Mouse (Mus musculus) adrenal gland, adult 2 months (tissue): ENCODE measurements around the gene Smoc1. TPM values are rescaled to one million over a fixed set of nuclear protein-coding genes. Genes with fewer than 3 reads are reported as not detected.

Experiments used
- DNase-seq: peaks from one replicate; pipeline ENCODE4 v3.0.0; 2021
- long read RNA-seq: library from polyadenylated mRNA; stranded (forward); transcript quantifications from one replicate; pipeline ENCODE4 v2.0.0, GENCODE M21; 2021
- polyA plus RNA-seq: library from polyadenylated mRNA; depleted of rRNA; stranded (reverse); fragments of >200 nt; gene quantifications from 2 replicates; pipeline ENCODE4 v1.2.3, GENCODE M21; 2012; rRNA removed
- total RNA-seq, 2 experiments: library from RNA; stranded (reverse); gene quantifications; 2 replicates each; pipeline ENCODE4 v1.2.3; 2021

The Smoc1 gene
- total RNA-seq, result 100 to 1,000 TPM; 159 to 164 TPM
- 230 and 305 TPM in 2 replicates for polyA plus RNA-seq
- long read RNA-seq, transcript Smoc1-202 (13 exons, 3,496 nt), result minor isoform, 8 of 58 reads
- long read RNA-seq, transcript Smoc1-201 (13 exons, 3,439 nt), result major isoform, 30 of 58 reads
- long read RNA-seq, partial matches to known transcripts, result 18 of 58 reads
- long read RNA-seq, other reads (novel, unspliced or antisense), result 2 of 58 reads

DNA sequence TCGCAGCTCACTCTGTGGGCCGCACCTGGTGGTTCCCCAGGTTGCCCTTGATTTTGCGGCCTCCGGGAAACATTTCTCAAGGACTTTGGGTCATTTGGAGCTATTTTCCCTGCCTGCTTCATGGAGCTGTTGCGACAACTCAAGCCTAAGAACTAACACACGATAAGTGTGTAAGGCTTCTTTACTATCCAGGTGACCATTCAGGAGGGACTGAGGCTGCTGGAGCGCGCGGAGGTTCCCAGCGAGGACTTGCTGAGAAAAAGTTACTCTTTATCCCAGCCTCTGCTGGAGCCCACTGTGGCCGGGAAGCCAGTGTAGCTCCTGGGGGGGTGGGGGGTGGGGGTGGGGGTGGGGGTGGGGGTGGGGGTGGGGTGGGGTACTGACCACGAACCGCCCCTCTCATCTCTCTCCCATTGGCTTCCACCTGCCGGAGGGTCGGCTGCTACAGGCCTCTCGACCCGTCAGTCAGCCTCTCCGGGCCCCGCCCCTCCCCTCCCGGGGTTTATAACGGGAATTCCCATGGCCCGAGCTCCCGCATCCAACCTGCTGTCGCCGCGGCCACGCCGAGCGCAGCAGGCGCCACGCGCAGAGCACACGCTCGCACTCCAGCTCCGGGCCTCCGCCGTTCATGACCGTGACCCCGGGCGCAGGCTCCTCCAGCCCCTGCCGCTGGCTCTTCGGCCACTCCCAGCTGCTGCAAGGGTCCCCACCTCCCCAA is at the start of gene Smoc1:
TSS of gene Smoc1 (plus strand) at position 532 of the 718 bp plus-strand sequence.
- DNase-seq, result peak; percentile 95

DNA sequence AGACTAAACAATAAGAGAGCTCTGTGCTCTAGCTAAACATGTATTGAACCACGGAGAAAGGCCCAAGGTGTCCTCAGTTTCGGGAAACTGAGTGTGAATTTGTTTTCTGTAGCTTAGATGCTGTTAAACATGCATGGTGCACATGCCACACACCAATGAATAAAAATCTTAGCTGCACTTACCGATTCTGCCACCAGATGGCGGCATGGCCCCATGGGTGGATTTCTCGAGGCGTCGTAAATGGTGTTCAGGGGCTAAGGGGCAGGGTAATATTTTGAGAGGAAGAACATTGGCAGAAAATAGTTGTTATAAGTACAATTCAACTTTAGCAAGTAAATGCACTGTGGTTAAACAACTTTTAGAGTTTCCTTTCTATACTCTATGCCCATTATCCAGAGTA is 44.3 kb upstream of the Smoc1 start:
- peak; percentile 68 for DNase-seq

DNA sequence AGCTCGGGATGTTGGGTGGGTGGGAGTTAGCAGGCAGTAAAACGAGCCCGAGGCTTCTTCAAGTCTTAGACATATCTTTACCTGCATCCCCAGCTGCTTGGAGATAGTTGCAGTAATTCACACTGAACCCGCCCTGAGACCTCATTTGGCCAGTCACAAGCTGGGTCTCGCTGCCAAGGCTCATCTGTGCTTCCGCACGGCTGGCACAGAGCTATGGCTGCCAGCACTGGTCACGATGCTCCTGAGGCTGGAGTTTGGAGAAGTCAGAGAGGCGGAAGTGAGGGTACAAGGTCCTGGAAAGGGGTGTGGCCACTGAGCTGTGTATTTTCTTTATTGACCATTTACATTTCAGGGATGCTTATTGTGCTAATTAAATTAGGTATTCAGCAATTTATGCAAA is 42.9 kb upstream of the Smoc1 start:
- no peak for DNase-seq

DNA sequence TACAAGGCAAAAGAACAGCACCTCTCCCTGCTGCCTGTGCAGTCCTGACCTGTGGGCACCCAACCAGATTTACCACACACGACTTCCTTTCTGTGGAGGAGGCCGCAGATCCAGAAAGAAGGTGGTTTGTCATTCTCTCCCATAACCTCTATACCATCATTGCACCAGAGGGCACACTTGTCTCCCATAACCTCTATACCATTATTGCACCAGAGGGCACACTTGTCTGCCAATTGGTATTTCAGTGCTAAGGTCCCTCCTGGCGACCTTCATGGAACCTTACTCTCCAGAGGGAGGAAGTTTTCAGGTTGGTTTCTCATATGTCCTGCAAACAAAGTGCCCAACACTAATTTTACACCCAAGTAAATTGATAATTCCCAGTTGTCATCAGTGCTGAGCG is 40.0 kb upstream of the Smoc1 start:
- DNase-seq, result no peak

DNA sequence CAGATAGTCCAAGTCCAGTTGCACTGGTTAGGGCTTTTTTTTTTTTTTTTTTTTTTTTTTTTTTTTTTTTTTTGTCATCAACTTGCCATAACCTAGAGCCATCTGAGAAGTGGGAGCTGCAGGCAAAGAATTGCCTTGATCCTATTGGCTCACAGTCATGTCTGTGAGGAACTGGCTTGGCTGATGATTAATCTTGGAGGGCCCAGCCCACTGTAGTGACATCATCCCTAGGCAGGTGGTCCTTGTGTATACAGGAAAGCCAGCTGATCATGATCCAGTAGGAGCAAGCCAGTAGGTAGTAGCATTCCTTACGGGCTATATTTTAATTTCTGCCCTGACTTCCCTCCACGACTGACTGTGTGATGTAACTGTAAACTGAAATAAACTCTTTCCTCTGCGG is 38.3 kb upstream of the Smoc1 start:
- DNase-seq, result no peak

GRCm38 (mm10) chr12:80990901-80991445 is 35.6 kb upstream of the Smoc1 start:
- DNase-seq, result no peak

- no peak for DNase-seq
These were observed 34.8 kb upstream of the Smoc1 start for GRCm38 (mm10) chr12:80991806-80992205.

- DNase-seq, result peak; percentile 63
These were observed 34.0 kb upstream of the Smoc1 start for GRCm38 (mm10) chr12:80992540-80993122.

DNA sequence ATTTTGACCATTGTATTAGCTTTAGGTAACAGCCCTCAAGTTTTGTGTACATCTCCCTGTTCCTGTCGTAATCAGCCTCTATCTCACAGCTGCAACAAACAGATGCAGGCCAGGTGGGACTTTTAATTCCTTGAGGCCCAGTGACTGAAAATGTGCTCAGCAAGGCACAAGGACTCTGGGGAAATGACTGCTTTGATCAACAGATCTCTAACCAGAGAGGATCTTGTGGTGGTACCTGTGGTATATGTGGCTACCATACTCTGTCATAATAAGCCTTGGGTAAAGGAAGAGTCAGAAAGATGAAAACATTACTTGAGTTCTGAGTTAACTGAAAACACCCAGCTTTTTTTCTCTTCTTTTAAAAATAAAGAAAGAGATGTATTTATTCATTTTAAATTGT is 32.8 kb upstream of the Smoc1 start:
- no peak for DNase-seq

DNA sequence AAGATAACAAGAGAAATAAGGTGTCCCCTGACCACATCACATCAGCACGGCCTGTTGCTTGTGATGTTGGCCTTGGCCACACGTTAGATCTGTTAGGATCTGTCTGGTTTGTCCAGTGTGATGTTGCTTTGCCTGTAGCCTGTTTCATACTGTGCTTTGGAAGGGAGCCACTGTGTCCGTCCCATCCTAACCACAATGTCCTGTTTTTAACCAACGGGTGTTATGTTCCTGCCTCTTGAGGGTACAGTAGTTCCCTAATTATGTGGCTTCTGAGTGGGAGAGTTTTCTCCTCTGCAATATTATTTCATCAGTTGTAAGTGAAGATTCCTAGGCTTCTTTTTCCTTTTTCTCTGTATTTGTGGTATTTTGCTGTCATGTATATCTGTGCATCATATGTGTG is 31.3 kb upstream of the Smoc1 start:
- DNase-seq, result no peak

DNA sequence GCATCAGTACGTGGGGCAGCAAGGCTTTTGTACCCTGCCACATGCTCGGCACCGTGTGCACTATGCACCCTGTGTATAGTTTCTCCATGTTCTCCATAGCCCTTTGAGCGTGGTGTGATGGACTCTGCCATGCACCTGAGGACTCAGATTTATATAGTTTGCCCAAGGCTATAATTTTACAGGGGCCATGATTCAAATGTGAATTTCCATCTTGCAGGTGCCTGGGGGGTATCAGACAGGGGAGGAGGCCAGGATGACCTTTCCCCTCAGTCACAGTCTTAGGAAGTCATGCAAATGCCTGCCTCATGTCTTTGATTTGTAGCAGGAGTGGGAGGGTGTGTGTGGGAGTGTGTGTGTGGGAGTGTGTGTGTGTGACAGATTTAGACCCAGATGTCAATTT is 29.0 kb upstream of the Smoc1 start:
- no peak for DNase-seq

- DNase-seq, result peak; percentile 3
These were observed 27.9 kb upstream of the Smoc1 start for GRCm38 (mm10) chr12:80998528-80999221.

DNA sequence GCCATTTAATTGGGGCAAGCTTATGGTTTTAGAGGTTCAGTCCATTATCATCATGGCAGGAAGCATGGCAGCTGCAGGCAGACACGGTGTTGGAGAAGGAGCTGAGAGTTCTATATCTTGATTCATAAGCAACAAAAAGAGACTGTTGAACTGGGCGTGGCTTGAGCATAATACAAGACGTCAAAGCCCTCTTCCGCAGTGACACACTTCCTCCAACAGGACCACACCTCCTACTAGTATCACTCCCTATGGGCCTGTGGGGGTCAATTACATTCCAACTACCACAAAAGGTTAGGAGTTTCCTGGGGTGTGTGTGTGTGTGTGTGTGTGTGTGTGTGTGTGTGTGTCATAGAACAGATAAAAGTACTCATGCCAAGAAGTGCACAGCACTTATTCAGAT is 25.7 kb upstream of the Smoc1 start:
- no peak for DNase-seq

DNA sequence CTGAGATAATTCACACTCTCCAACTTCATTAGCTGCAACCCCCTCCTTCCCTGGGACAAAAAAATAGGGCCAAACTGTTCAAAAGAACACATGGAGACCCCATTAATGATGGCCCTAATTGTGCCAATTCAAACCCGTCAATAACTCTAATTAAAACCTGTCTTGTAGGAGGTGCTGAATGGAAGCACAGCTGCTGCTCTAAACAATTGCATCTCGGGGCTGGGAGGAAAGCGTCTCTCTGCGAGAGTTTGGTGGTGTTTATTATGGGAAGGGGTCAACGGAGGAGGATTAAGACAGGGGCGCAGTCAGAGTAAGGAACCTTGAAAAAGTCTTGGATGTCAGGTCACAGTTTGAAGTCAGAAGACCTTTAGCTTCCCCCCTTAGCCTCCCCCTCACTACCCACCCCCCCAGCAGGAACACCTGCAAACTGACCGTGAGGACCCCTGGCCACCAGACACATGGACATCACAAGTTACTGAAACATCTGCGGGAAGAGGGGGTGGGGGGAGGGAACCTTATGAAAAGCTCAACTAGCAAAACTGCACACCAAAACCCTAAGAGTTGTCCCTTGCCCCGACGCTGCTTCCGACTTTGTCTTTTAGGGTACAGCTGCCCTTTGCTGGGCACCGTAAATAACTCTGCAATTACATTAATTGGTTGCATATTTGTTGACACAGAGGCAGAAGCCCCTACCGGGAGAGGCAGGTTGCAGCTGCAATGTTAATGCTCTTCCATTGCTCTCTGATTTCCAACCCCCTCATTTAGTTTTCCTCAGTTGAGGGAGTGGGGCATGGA is 23.6 kb upstream of the Smoc1 start:
- DNase-seq, result peak; percentile 0

- no peak for DNase-seq
These were observed 16.8 kb upstream of the Smoc1 start for GRCm38 (mm10) chr12:81009813-81010212.

DNA sequence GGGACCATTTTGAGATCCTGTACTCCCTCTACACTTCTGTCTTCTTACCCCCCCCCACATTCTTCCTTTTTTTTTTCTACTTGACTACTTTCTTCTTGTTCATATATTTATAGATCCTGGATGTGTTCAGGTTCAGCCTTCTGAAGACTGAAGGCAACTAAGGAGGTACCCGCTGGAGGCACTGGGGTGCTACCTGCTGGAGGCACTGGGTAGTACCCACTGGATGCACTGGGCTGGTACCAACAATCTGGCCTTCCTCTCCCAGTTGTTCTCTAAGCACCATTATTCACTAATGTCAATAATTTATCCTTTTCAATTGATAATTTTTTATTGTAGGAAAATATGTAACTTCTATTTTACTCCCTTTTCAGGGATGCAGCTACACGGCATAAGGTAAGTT is 14.6 kb upstream of the Smoc1 start:
- DNase-seq, result no peak

DNA sequence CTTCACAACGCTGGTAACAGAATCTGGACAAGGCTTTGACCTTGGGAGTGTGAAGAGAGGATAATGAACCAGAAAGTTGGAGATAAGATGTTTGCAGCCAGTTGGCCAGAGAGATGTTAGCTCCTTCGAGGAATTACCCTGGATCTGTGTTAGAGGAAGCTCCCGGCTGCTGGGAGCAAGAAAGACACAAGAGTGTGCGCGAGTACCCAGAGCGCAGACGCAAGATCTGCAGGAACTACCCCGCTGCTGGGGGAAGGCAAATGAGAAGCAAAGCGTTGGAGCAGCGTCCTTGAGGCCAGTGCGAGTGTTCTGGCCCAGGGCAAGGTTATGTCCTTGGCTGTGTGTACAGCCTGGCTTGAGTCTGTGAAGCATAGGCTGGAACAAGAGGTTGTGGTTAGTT is 13.1 kb upstream of the Smoc1 start:
- peak; percentile 85 for DNase-seq

GRCm38 (mm10) chr12:81017624-81018023 is 9.0 kb upstream of the Smoc1 start:
- no peak for DNase-seq

DNA sequence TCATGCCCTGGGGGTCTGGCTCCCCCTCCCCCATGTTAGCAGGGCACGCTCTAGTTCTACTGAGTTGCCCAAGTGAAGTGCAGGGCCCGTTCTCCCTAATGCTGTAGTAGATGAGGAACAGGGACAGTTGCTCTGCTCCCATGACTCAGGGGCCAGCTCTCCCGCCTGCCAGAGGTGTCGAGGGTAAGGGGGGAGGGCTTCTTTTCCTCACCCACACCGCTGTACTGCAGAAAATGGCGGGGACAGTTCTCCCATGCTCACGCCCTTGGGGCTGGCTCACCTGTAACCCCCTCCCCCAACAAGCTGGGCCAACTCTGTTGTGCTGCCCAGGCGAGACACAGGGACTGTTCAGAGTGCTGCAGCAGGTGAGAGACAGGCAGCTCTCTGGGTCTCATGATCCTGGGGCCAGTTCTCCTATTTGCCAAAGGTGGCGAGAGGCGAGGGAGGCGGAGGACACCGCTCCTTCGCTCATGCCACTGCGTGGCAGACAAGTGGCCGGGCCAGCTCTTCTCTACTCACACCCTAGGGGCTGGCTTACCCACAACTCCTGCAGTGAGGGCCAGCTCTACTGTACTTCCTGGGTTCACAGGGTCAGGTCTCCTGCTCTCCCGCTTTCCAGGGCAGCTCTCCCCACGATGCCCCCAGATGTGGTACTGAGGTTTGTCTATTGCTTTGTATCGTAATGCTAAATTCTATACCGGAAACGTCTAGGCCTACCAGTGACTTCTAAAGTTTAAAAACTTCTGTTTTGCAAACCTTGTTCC is 7.9 kb upstream of the Smoc1 start:
- no peak for DNase-seq

DNA sequence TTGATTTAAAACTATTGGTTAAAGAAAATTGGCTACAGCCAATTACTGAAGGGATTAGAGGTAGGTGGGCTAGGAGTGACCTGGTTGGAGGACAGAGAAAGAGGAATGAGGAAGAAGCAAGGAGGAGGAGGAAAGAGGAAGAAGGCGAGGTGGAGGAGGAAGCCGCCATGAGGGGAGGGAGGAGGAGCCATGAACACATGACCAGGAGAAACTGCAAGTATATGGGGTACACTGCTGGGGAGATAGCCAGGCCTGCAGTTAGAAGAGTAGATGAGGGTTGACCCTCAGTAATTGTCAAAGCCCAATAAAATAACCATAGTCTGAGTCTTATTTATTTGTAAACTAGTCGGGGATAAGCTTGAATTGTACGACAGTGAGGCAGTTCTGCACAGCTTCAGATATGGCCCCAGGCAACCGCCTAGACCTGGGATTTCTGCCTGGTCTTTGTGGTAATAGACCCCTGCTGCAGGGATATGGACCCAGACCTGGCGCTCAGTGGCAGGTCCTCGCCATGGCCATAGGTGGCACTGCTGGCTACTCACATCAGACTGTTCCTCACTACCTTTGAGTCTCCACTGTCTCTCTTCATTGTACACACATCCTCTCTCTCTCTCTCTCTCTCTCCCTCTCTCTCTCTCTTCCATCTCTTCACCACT is 7.2 kb upstream of the Smoc1 start:
- no peak for DNase-seq

GRCm38 (mm10) chr12:81024407-81024806 is 2.2 kb upstream of the Smoc1 start:
- DNase-seq, result peak; percentile 36
